Mouse (Mus musculus) liver, embryonic 14.5 days (tissue): ENCODE data around the gene 1700080O16Rik.

Source experiments
- CTCF ChIP-seq: IDR thresholded peaks from 2 replicates; pipeline ENCODE4 v1.5.1; 2016; ENCODE audit warnings: antibody characterized with exemption, low read depth, control low read depth
- EP300 ChIP-seq: IDR thresholded peaks from 2 replicates; pipeline ENCODE4 v1.6.1; 2016; ENCODE audit warnings: antibody characterized with exemption, low read depth

GRCm38 (mm10) chrX:52000072-52000471 is 27.5 kb upstream of the 1700080O16Rik start:
- TF ChIP-seq CTCF (no peak), EP300 (no peak)
